Mouse (Mus musculus) hematopoietic stem cell, adult 5-6 weeks (primary cell): ENCODE measurements around the gene Prss27. TPM values are rescaled to one million over a fixed set of nuclear protein-coding genes. Genes with fewer than 3 reads are reported as not detected.

ENCODE experiments used
- ATAC-seq, 2 experiments: fragments of 125-278 bp in 1 of 2; replicated peaks in 1 of 2; 2 replicates each; pipeline ENCODE4 v1.8.0; 2016 to 2017; ENCODE audit warnings: inconsistent platforms in 2 of 2, mild to moderate bottlenecking in 2 of 2, moderate number of reproducible peaks in 2 of 2, low read depth in 1 of 2, moderate TSS enrichment in 1 of 2; ENCODE audit not compliant: low FRiP score in 2 of 2, poor library complexity in 2 of 2, severe bottlenecking in 2 of 2, insufficient read depth in 1 of 2, low TSS enrichment in 1 of 2
- total RNA-seq: library from RNA; stranded (forward); fragments of 172-1452, 232-1000 nt; gene quantifications from 2 replicates; pipeline ENCODE4 v1.2.3, GENCODE M21; 2017

Gene Prss27
- total RNA-seq, result not detected in 2 replicates

DNA sequence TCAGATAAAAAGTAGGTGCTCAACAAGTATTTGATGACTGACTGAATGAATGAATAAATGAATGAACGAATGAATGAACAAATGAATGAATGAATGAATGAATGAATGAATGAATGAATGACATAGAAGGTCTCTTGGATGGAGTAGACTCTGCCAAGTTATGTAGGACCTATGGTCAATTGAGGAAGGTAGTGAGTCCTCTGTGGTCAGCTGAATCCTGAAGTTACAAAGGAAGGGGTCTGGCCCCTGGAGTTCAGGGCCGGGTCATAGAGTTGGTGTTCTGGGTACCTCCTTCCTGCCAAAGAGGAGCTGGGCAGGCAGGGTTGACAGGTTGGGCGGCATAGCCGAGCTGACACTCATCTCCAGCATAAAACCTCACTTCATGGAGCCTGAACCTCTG, at the start of gene Prss27:
TSS of gene Prss27 (plus strand) at position 301 of the 400 bp plus-strand sequence.
- no peak for ATAC-seq

DNA sequence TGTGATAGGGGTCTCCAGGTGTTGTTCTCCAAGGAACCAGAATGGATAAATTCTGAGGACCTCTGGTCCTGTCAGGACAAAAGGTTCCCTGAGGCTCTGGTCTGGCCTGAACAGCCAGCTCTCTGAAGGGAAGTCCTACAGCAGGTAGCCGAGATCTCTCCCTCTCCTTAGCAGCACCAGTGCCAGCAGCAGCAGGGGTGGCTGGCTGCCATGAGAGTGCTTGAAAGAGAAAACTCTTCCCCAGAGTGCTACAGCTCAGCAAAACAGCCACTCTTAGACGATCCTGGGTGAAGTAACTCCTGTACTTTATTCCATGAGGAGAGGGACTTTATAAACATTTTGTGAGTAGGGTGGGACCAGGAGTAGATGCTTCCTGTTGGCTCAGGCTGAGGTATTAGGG, 48.1 kb upstream of the Prss27 start:
- ATAC-seq, result no peak

DNA sequence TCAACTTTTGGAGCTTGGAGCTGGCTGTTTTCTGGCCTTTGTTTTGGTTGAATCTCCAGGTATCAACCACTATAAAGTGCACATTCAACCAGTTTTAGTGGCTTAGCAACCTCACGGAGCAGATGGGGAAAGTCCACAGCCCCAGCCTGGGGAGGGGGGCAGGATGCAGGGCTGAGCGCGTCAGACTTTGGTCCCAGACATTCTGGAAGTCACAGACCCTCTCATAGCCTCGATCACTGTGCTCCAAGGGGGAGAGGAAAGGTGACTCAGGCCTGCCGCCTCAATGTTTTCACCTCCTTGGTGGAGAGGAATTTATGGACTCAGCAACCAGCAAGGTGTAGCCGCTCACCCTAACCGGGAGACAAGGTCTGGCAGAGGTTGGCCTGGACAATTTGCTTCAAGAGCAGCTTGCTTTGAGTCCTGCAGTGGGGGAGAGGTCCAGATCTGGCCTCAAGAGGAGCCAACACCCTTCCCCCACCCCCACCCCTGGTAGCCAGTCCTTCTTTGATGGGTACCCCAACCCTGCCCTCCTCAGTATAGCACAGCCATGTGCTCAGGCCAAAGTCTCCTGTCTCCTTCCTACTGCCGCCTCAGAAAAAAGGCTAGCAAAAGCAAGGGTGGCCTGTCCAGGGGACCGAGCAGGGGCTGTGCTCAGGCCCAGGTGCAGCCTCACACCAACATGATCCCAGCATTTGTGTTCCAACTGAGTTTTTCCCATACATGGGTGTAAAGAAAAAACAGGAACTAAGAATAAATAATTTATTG, 45.0 kb upstream of the Prss27 start:
- 0 out of 4 replicates have a peak, but pooled peaks of 1 of the 2 experiments have one; percentile 1 for ATAC-seq

DNA sequence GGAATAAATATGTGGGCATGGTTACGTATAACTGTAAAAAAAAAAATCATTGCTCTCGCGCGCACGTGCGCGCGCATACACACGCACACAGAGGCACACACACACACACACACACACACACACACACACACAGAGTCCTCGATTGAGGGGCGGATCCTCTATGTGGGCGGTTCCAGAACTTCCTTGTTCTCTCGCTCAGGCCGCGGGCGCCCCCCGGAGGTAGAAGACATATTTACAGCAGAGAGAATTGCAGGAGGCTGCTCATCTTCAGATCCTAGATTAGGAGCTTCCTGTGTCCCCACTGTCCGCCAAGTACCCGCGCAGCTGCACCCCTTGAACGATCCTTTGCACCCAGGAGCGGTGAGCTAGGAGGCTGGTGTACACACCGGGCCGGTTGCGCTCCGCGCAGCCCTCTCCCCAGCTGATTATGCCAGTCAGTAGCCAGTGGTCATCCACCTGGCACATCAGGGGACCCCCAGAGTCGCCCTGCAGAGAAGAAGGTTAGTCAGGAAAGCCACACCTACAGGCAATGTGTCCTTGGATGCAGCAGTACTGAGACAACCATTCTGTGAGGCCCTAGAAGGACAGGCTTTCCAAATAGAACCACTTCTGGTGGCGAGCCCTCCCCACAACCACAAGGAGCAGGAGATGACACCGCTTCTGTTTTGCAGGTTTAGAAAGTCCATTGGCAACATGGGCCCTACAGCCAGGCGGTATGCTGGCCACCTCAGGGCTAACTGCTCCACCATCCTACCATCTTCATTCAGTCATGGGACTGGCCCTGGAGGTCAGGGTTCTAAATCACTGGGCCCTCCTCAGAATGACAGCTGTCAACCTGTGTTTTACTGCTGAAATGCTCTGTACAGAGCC, 44.1 kb upstream of the Prss27 start:
- peak; percentile 78 to 84 for ATAC-seq

DNA sequence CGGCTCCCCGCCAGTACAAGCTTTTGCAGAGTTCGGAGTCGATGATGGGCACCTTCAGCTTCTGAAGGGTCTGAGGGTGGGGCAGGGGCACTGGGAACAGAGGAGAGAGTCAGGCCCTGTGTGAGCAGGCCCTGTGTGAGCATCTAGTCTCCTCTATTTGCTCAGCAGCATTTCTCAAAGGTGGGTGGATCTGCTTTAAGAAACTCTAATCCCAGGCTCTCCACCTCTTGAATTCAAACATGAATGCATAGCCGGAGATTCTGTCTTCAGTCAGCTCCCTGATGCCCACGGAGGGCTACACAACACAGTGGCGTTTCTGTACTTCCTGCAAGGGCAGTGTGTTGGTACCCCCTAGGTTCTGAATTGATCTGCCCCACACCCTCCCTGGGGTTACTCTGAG, 43.3 kb upstream of the Prss27 start:
- ATAC-seq, result no peak

- ATAC-seq, result no peak
These were observed 42.5 kb upstream of the Prss27 start for GRCm38 (mm10) chr17:23995421-23995820.

DNA sequence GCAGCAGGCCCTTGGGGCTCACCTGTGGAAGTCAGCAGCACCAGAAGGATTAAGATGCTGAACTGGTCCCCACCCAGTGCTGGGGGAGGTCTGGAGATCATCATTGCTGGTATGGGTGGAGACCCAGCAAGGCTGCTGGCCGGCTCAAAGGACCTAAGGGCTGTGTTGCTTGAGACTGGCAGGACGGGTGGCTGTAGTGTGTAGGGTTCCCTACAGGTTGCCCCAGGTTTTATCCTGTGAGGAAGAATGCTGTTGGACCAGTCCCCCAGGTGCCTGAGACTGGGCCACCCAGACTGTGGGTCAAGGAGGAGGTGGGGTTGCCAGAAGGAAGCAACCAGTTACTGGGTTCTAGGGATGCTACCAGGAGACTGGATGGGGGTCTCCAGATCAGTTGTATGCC, 40.0 kb upstream of the Prss27 start, which contains the start of gene Prss22:
TSS of gene Prss22 (minus strand) at position 200 of the 400 bp plus-strand sequence.
- ATAC-seq, result no peak

DNA sequence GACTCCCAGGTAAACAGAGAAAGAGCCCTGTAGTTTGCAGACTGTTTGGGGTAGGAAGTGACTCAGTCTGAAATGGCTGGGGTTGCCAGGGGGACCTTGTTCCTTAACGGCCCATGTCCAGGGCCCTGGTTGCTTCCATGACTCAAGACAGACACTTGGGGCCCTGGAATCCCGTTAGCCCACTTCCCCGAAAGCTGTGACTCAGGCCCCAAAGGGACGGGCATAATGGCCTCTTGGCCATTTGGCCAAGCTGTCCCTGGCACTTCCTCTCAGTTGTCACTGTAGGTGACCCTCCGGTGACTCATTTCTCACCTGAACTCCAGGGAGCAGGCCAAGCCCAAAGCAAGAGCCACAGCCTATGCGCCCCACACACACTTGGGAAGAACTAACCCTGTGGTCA, 39.6 kb upstream of the Prss27 start:
- ATAC-seq, result no peak

GRCm38 (mm10) chr17:24000404-24000803, 37.5 kb upstream of the Prss27 start:
- ATAC-seq, result no peak

DNA sequence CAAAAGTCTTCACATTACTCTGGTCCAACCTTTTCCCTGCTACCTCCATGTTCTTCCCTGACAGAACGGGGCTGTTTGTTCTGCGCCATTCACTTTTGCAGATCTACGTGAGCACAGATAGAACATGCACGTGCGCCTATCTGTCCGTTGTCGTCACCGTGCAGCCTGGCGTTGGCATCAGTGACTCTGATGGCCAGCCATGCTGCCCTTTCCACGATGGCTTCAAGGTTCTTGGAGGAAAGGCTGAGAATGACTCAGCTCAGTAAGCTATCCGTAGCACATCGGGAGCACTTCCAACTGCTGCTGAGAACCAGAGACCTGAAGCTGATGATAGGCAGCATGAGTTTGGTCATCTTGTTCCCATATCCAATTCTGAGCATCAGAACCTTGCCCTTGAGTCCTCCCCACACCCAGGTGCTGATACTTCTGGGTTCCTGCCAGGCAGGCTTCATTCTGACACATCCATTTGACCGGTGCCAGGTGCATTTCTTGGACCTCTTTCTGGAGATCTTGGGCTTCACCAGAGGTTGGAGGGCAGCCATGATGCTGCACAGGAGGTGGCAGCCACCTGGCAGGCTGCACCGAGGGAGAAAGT, 33.8 kb upstream of the Prss27 start:
- no peak for ATAC-seq

DNA sequence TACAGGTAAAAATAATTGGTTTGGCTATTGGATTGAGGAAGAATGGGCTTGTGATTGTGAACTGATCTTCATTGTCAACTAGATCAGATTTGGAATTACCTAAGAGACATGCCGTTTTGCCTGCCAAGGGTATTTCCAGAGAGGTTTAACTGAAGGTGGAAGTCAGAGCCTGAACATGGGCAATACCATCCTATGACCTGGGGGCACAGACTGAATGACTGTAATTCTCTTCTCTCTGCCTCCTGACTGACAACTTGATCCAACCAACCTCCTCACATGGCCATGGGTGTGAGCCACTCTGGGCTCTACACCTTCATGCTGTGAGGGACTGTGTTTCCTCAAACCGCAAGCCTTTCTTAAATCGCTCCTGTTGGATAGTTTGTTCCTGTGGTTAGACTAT, 32.9 kb upstream of the Prss27 start:
- ATAC-seq, result no peak

DNA sequence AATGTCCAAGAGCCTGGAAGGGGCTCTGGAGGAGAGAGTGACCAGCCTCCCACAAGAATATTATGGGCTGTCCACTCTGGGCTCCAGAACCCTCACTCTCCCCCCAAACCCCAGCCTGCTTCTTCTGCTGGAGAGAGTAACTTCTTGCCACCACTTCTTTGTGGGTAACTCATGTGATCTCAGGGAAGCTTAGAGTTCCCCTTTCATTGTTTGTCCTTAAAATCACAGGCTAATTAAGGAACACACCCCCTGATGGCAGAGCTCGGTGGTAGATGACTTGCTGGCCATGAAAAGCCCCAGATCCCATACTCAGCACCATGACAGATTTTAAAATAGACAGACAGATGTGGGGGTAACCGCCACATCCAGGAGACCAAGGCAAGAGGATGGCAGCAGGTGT, 31.0 kb upstream of the Prss27 start:
- peak; percentile 77 to 80 for ATAC-seq

DNA sequence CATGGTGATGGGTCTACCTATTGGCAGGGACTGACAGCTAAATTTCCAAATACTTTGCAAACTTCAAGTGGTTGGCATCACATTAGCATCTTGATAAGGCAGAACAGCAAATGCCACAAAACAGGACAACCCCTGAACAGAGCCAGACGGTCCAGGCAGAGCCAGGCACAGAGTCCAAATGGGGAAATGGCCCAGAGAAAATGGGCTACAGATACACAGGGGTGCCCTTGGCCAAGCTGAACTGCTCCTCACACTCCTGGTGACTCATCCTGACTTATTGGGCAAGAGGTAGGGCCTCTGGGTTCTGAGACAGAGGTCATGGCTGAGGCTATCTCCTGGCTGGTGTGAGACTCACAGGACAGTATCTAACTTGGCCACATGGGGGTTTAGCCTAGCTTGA, 30.6 kb upstream of the Prss27 start:
- peak in 1 of 2 experiments; percentile 29; a peak in 2 of 4 replicates for ATAC-seq

- ATAC-seq, result no peak
These were observed 29.8 kb upstream of the Prss27 start for GRCm38 (mm10) chr17:24008105-24008504.

GRCm38 (mm10) chr17:24009617-24010016, 28.3 kb upstream of the Prss27 start:
- ATAC-seq, result no peak

DNA sequence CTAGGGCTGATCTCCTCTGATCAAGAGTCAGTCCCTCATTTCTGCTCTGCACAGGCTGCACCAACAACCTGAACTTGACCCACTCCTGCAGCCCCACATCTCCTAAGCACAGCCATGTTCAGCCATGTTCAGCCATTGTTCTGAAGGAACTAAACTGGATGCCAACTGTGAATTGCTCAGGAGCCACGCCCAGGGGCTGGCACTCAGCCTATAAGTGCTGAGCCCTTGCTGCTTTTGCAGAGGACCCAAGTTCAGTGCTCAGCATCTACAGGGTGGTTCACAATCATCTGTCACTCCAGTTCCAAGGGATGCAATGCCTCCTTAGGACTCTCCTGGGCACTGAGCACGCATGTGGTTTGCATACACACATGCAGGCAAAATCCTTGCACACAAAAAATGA, 25.0 kb upstream of the Prss27 start:
- ATAC-seq, result no peak

GRCm38 (mm10) chr17:24014433-24014965, 23.4 kb upstream of the Prss27 start:
- ATAC-seq, result no peak

GRCm38 (mm10) chr17:24015727-24016126, 22.2 kb upstream of the Prss27 start:
- peak in 1 of 2 experiments; percentile 42; a peak in 1 of 4 replicates for ATAC-seq
